Mouse (Mus musculus) hindbrain, embryonic 10.5 days (tissue): Measurements from ENCODE around the gene Wdr49. TPM values are rescaled to one million over a fixed set of nuclear protein-coding genes. Genes with fewer than 3 reads are reported as not detected.

Experiments
- DNase-seq: peaks from one replicate; pipeline ENCODE4 v3.0.0-alpha.2; 2017; ENCODE audit warnings: low spot score
- H3K27ac ChIP-seq: fragments of 300-500 bp; sonication (generic); 2 replicates; pipeline ENCODE4 v1.5.1; 2016; ENCODE audit warnings: mild to moderate bottlenecking, moderate library complexity
- H3K27me3 ChIP-seq: fragments of 300-500 bp; sonication (generic); 2 replicates; pipeline ENCODE4 v1.6.1; 2016; ENCODE audit warnings: mild to moderate bottlenecking; ENCODE audit not compliant: poor library complexity, insufficient read depth, severe bottlenecking
- H3K36me3 ChIP-seq: fragments of 300-500 bp; sonication (generic); 2 replicates; pipeline ENCODE4 v1.6.1; 2016; ENCODE audit warnings: mild to moderate bottlenecking, moderate library complexity
- H3K4me1 ChIP-seq: fragments of 300-500 bp; sonication (generic); replicated peaks from 2 replicates; pipeline ENCODE4 v1.6.1; 2016; ENCODE audit warnings: mild to moderate bottlenecking
- H3K4me3 ChIP-seq: fragments of 300-500 bp; sonication (generic); 2 replicates; pipeline ENCODE4 v1.5.1; 2016; ENCODE audit warnings: mild to moderate bottlenecking, moderate library complexity
- H3K9me3 ChIP-seq: fragments of 300-500 bp; sonication (generic); 2 replicates; pipeline ENCODE4 v1.6.1; 2016; ENCODE audit warnings: mild to moderate bottlenecking, moderate library complexity
- WGBS: fragments of 180-500 bp; shearing (Covaris S2); methylation state at CpG from one replicate; pipeline ENCODE4 v1.1.7; 2016; 5-methylcytosine and 5-hydroxymethylcytosine counted together
- polyA plus RNA-seq: library from polyadenylated mRNA; unstranded; fragments of >200 nt; fragmentation: Nextera tagmentation; extraction: Ambion mirVana; gene quantifications from 2 replicates; pipeline ENCODE4 v1.2.1, GENCODE M21; 2016

The Wdr49 gene
- polyA plus RNA-seq, 1 experiment from 2014 or later: not detected

- Histone ChIP-seq H3K9me3 (no peaks in the 10 kb centered on the region), H3K27me3 (no peaks in the 10 kb centered on the region), H3K36me3 (no peaks in the 10 kb centered on the region), H3K27ac (no peak overlapping the region), H3K4me3 (no peak overlapping the region), H3K4me1 (peaks cover 9% of the 10 kb centered on the region; the same call in 1 of the 2 replicates)
- WGBS: 67% methylated on average over 2 of the region's 2 CpGs
- DNase-seq: no peak
Observed at GRCm38 (mm10) chr3:75297026-75297757, 184.8 kb downstream of the Wdr49 start.

- Histone ChIP-seq H3K9me3 (no peaks in the 10 kb centered on the region), H3K27ac (no peak overlapping the region), H3K27me3 (no peaks in the 10 kb centered on the region), H3K4me3 (no peak overlapping the region), H3K4me1 (peaks cover 9% of the 10 kb centered on the region; the same call in 1 of the 2 replicates), H3K36me3 (no peaks in the 10 kb centered on the region)
- 90% methylated on average over 2 of the region's 2 CpGs for WGBS
- DNase-seq: no peak
Observed at GRCm38 (mm10) chr3:75293243-75293642, 188.7 kb downstream of the Wdr49 start.

- Histone ChIP-seq H3K9me3 (no peaks in the 10 kb centered on the region), H3K36me3 (no peaks in the 10 kb centered on the region), H3K27me3 (no peaks in the 10 kb centered on the region), H3K4me1 (peaks cover 10% of the 10 kb centered on the region; the same call in 1 of the 2 replicates), H3K27ac (no peak overlapping the region), H3K4me3 (no peak overlapping the region)
- WGBS: 83% methylated on average over 4 of the region's 4 CpGs
- no peak for DNase-seq
Observed at GRCm38 (mm10) chr3:75277455-75277854, 204.5 kb downstream of the Wdr49 start.

GRCm38 (mm10) chr3:75276522-75276921, 205.4 kb downstream of the Wdr49 start:
- DNase-seq: no peak
- no peak overlapping the region for H3K27ac ChIP-seq
- H3K27me3 ChIP-seq: no peaks in the 10 kb centered on the region
- 91% methylated on average over 3 of the region's 3 CpGs for WGBS
- H3K4me1 ChIP-seq: peaks cover 10% of the 10 kb centered on the region; the same call in 1 of the 2 replicates
- H3K9me3 ChIP-seq: no peaks in the 10 kb centered on the region
- no peak overlapping the region for H3K4me3 ChIP-seq
- H3K36me3 ChIP-seq: no peaks in the 10 kb centered on the region

- no peaks in the 10 kb centered on the region for H3K27me3 ChIP-seq
- no peaks in the 10 kb centered on the region for H3K36me3 ChIP-seq
- peaks cover 10% of the 10 kb centered on the region; the same call in 1 of the 2 replicates for H3K4me1 ChIP-seq
- no peak for DNase-seq
- H3K4me3 ChIP-seq: no peak overlapping the region
- H3K27ac ChIP-seq: no peak overlapping the region
- H3K9me3 ChIP-seq: no peaks in the 10 kb centered on the region
Observed at GRCm38 (mm10) chr3:75275127-75275526, 206.8 kb downstream of the Wdr49 start.

- no peak within 1 kb of the TSS for H3K4me3 ChIP-seq
- H3K27ac ChIP-seq: no peak within 1 kb of the TSS
- WGBS: 86% methylated on average over 2 of the region's 2 CpGs
- DNase-seq: no peak
- no peaks in the 10 kb centered on the region for H3K36me3 ChIP-seq
- H3K9me3 ChIP-seq: no peaks in the 10 kb centered on the region
- H3K27me3 ChIP-seq: no peaks in the 10 kb centered on the region
- no peaks in the 10 kb centered on the region for H3K4me1 ChIP-seq
Observed at GRCm38 (mm10) chr3:75269978-75270377, 212.0 kb downstream of the Wdr49 start, which contains the start of gene Serpini2. Serpini2 (minus strand) TSS chr3:75270078.

GRCm38 (mm10) chr3:75259356-75259755, 222.6 kb downstream of the Wdr49 start:
- Histone ChIP-seq H3K27ac (no peak overlapping the region), H3K4me3 (no peak overlapping the region), H3K4me1 (no peaks in the 10 kb centered on the region), H3K27me3 (no peaks in the 10 kb centered on the region), H3K36me3 (no peaks in the 10 kb centered on the region), H3K9me3 (no peaks in the 10 kb centered on the region)
- no peak for DNase-seq

Other genes with a start within 250 kb of the Wdr49 start
- gene Serpini2, start 212.1 kb downstream of the Wdr49 start, polyA plus RNA-seq: not detected in 2 replicates
- gene Pdcd10, start 74.7 kb upstream of the Wdr49 start, polyA plus RNA-seq: 75.1 and 82.4 TPM in 2 replicates
- 12.2 and 20.7 TPM in 2 replicates for gene Serpini1, start 75.4 kb upstream of the Wdr49 start, polyA plus RNA-seq